In the genomic region with DNA sequence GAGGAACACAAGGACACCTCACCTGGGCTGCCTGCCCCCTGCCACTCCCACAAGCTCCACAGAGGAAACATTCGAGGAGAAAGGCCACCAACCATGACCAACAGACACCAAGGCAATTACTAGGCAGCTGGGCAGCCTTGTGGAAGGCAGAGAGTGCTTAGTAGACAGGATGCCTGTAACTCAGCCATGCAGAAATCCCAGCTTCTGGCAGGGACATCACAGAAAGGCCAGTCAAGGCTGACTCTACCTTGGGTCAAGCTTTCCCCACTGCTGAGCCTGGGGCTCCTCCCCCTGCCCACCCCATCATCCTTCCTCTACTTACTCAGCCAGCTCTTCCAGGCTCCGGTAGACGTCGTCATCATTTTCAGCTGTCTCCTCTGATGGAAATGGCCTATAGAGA, we compare ENCODE assay signal across 12 mouse cellular contexts.
A peak's percentile ranks its signal among the peaks of the same experiment; 100 is the strongest.
DNase-seq lines count a peak whose midpoint lies in the region; ATAC-seq and TF ChIP-seq lines count a peak whose summit lies in the region.
"Had no signal": no experiment of that assay in that cellular context is flagged by ENCODE, and none has a peak within 500 bp of the region (broad histone marks: within the 10 kb centered on the region; RNA-seq: fewer than 3 reads in every experiment).

No protein-coding gene starts in this region.

- 50% methylated on average over 4 of the region's 4 CpGs for WGBS in forebrain, embryonic 10.5 days
- WGBS in forebrain, embryonic 15.5 days: 70% methylated on average over 4 of the region's 4 CpGs
- WGBS in kidney, postnatal 0 days: 46% methylated on average over 4 of the region's 4 CpGs
- WGBS in thymus, adult 2 months: 84% methylated on average over 4 of the region's 4 CpGs

- H3K36me3 ChIP-seq in forebrain, embryonic 10.5 days (replicated peaks): peaks cover 10% of the 10 kb centered on the region; the same call in 1 of the 2 replicates
- no peaks in the 10 kb centered on the region for H3K36me3 ChIP-seq in forebrain, embryonic 15.5 days
- no peaks in the 10 kb centered on the region for H3K36me3 ChIP-seq in kidney, postnatal 0 days (ENCODE audit: insufficient read depth, low read length)
- no peaks in the 10 kb centered on the region for H3K36me3 ChIP-seq in thymus, adult 2 months (ENCODE audit: control insufficient read depth, insufficient read depth, low read length)
- H3K36me3 ChIP-seq: embryonic facial prominence, embryonic 12.5 days had no signal

- no peak for ATAC-seq in forebrain, embryonic 15.5 days (replicated peaks)
- peak; percentile 90 for ATAC-seq in kidney, postnatal 0 days (replicated peaks; ENCODE audit: low FRiP score, low read depth)

- DNase-seq in forebrain, embryonic 10.5 days (ENCODE audit: extremely low spot score, low spot score): no peak
- peak; percentile 17 for DNase-seq in 3T3-L1 (ENCODE audit: low read depth, low spot score)
- peak; percentile 54 to 58 for DNase-seq in adrenal gland, postnatal 36 days
- DNase-seq in kidney, postnatal 0 days (ENCODE audit: low spot score): peak; percentile 87
- DNase-seq in urinary bladder, postnatal 36 days (ENCODE audit: low spot score in 2 of 2): no peak
- no peak for DNase-seq in thymus, adult 2 months
- no peak for DNase-seq in c-Kit-positive CD71-positive TER-119-positive erythroid progenitor cells, embryonic 14.5 days (ENCODE audit: low spot score)
- DNase-seq: heart, adult 11 months; heart, postnatal 14 days; left cerebral cortex, postnatal 4 days had no signal

- H3K4me3 ChIP-seq in forebrain, embryonic 10.5 days: no peak overlapping the region
- no peak overlapping the region for H3K4me3 ChIP-seq in forebrain, embryonic 15.5 days
- H3K4me3 ChIP-seq in kidney, postnatal 0 days (replicated peaks; ENCODE audit: low read depth, low read length): no peak overlapping the region
- no peak overlapping the region for H3K4me3 ChIP-seq in thymus, adult 2 months (ENCODE audit: control insufficient read depth, insufficient read depth, low read length)
- H3K4me3 ChIP-seq: embryonic facial prominence, embryonic 12.5 days had no signal

- TF ChIP-seq CTCF in kidney, postnatal 0 days (IDR thresholded peaks at IDR 0.05; ENCODE audit: low read depth): no peak
- no peak for TF ChIP-seq CTCF in thymus, adult 2 months (IDR thresholded peaks at IDR 0.05; ENCODE audit: borderline replicate concordance, control insufficient read depth, extremely low read depth, insufficient read depth, low read length, poor library complexity)

- H3K4me1 ChIP-seq in forebrain, embryonic 10.5 days: peaks cover 74% of the 10 kb centered on the region
- H3K4me1 ChIP-seq in forebrain, embryonic 15.5 days: peaks cover 28% of the 10 kb centered on the region
- peaks cover 20% of the 10 kb centered on the region for H3K4me1 ChIP-seq in kidney, postnatal 0 days (replicated peaks; ENCODE audit: insufficient read depth, low read length)
- peaks cover 5% of the 10 kb centered on the region; the same call in 1 of the 2 replicates for H3K4me1 ChIP-seq in thymus, adult 2 months (replicated peaks; ENCODE audit: control insufficient read depth, insufficient read depth, low read length)

- no peak overlapping the region for H3K4me2 ChIP-seq in forebrain, embryonic 15.5 days (replicated peaks)
- no peak overlapping the region for H3K4me2 ChIP-seq in kidney, postnatal 0 days (ENCODE audit: low read length)
- H3K4me2 ChIP-seq: embryonic facial prominence, embryonic 12.5 days had no signal

- H3K27ac ChIP-seq in forebrain, embryonic 10.5 days: peak overlapping the region; percentile 9; the same call in 1 of the 2 replicates
- no peak overlapping the region for H3K27ac ChIP-seq in forebrain, embryonic 15.5 days (replicated peaks)
- no peak overlapping the region for H3K27ac ChIP-seq in kidney, postnatal 0 days
- no peak overlapping the region for H3K27ac ChIP-seq in thymus, adult 2 months (ENCODE audit: control insufficient read depth, insufficient read depth, low read length)
- H3K27ac ChIP-seq: embryonic facial prominence, embryonic 12.5 days had no signal

- no peaks in the 10 kb centered on the region for H3K9me3 ChIP-seq in forebrain, embryonic 10.5 days
- no peaks in the 10 kb centered on the region for H3K9me3 ChIP-seq in forebrain, embryonic 15.5 days
- H3K9me3 ChIP-seq in kidney, postnatal 0 days (replicated peaks; ENCODE audit: low read length): no peaks in the 10 kb centered on the region
- H3K9me3 ChIP-seq: embryonic facial prominence, embryonic 12.5 days had no signal

- no peaks in the 10 kb centered on the region for H3K27me3 ChIP-seq in forebrain, embryonic 10.5 days (ENCODE audit: poor library complexity, severe bottlenecking)
- H3K27me3 ChIP-seq in forebrain, embryonic 15.5 days: no peaks in the 10 kb centered on the region
- H3K27me3 ChIP-seq in kidney, postnatal 0 days (ENCODE audit: insufficient read depth, low read length): no peaks in the 10 kb centered on the region
- H3K27me3 ChIP-seq in thymus, adult 2 months (ENCODE audit: control insufficient read depth, insufficient read depth, low read length): no peaks in the 10 kb centered on the region
- H3K27me3 ChIP-seq: embryonic facial prominence, embryonic 12.5 days had no signal

- TF ChIP-seq POLR2A in thymus, adult 2 months (IDR thresholded peaks at IDR 0.05; ENCODE audit: control insufficient read depth, extremely low read depth, insufficient read depth, low read length, poor library complexity): no peak

- no peak overlapping the region for H3K9ac ChIP-seq in forebrain, embryonic 15.5 days (replicated peaks)
- H3K9ac ChIP-seq in kidney, postnatal 0 days (ENCODE audit: low read depth, low read length): no peak overlapping the region
- H3K9ac ChIP-seq: embryonic facial prominence, embryonic 12.5 days had no signal

Comparison
In these comparisons a context has a peak if more than half of its experiments do, and no peak if none do; other contexts are left out.
1. DNase-seq: peak in 3T3-L1 (single experiment), adrenal gland, postnatal 36 days (2 of 2) and kidney, postnatal 0 days (single experiment); none in forebrain, embryonic 10.5 days (single experiment), urinary bladder, postnatal 36 days (0 of 2), thymus, adult 2 months (single experiment) and c-Kit-positive CD71-positive TER-119-positive erythroid progenitor cells, embryonic 14.5 days (single experiment).